Comparison of ENCODE assay signal across 8 mouse cellular contexts in the genomic region with DNA sequence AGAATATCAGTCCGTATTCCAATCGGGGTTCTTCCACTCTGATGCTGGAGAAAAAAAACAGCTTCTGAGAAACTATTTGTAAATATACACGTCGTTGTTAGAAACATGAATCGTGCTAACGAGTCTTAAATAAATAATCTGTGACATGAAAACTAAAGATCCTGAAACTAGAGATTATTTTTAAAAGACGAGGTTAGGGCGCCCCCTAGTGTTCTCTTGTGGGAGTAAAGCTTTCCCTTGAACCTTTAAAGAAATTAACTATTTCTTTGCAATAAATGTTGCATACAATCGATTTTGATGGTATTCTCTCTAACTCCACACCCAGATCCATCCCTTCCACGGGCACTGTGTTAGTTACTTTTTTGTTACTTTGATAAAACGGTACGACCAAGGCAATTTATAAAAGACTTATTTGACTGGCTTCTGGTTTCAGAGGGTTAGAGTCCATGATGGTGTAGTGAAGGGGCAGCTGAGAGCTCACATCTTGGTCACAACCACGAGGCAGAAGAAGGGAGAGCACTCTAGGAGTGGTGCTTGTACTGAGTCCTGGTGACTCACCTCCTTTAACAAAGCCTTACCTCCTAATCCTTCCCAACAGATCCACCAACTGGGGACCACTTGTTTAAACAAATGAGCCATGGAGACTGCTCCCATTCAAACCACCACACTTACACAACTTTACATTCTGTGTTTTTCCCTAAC. TPM values are rescaled to one million over a fixed set of nuclear protein-coding genes. Genes with fewer than 3 reads are reported as not detected.
DNase-seq lines count a peak whose midpoint lies in the region; ATAC-seq and TF ChIP-seq lines count a peak whose summit lies in the region.

No protein-coding gene starts in this region.

- no peak for TF ChIP-seq CTCF in thymus, adult 2 months (IDR thresholded peaks at IDR 0.05; ENCODE audit: borderline replicate concordance, control insufficient read depth, extremely low read depth, insufficient read depth, low read length, poor library complexity)

- TF ChIP-seq POLR2A in thymus, adult 2 months (IDR thresholded peaks at IDR 0.05; ENCODE audit: control insufficient read depth, extremely low read depth, insufficient read depth, low read length, poor library complexity), result no peak

- H3K9me3 ChIP-seq in hindbrain, embryonic 15.5 days, result no peaks in the 10 kb centered on the region

- H3K27ac ChIP-seq in thymus, adult 2 months (ENCODE audit: control insufficient read depth, insufficient read depth, low read length), result no peak overlapping the region
- no peak overlapping the region for H3K27ac ChIP-seq in hindbrain, embryonic 15.5 days (replicated peaks)

- no peaks in the 10 kb centered on the region for H3K27me3 ChIP-seq in thymus, adult 2 months (ENCODE audit: control insufficient read depth, insufficient read depth, low read length)
- no peaks in the 10 kb centered on the region for H3K27me3 ChIP-seq in hindbrain, embryonic 15.5 days

- H3K4me3 ChIP-seq in thymus, adult 2 months (ENCODE audit: control insufficient read depth, insufficient read depth, low read length), result no peak overlapping the region
- no peak overlapping the region for H3K4me3 ChIP-seq in hindbrain, embryonic 15.5 days

- ATAC-seq in hindbrain, embryonic 15.5 days (ENCODE audit: low FRiP score, low read depth), result peak; percentile 43; the same call in 1 of the 2 replicates

- no peaks in the 10 kb centered on the region for H3K36me3 ChIP-seq in thymus, adult 2 months (ENCODE audit: control insufficient read depth, insufficient read depth, low read length)
- H3K36me3 ChIP-seq in hindbrain, embryonic 15.5 days, result no peaks in the 10 kb centered on the region

- no peaks in the 10 kb centered on the region for H3K4me1 ChIP-seq in thymus, adult 2 months (replicated peaks; ENCODE audit: control insufficient read depth, insufficient read depth, low read length)
- H3K4me1 ChIP-seq in hindbrain, embryonic 15.5 days (replicated peaks), result no peaks in the 10 kb centered on the region

- H3K4me2 ChIP-seq in hindbrain, embryonic 15.5 days, result 0 out of 2 replicates have a peak overlapping the region, but pooled peaks have one; percentile 24

- DNase-seq in embryo, embryonic 10.5 days (ENCODE audit: low spot score), result peak; percentile 80
- DNase-seq in embryo, embryonic 10 days (ENCODE audit: low spot score), result no peak
- DNase-seq in thymus, adult 2 months, result peak; percentile 47
- no peak for DNase-seq in thymus, adult 18-20 months
- peak; percentile 38 for DNase-seq in embryo, embryonic 11.5 days (ENCODE audit: low read depth, low spot score)
- DNase-seq in lung, postnatal 25 days (ENCODE audit: low spot score), result peak; percentile 37
- DNase-seq in right cerebral cortex, postnatal 4 days, result peak; percentile 81

- H3K9ac ChIP-seq in hindbrain, embryonic 15.5 days, result no peak overlapping the region

- WGBS in thymus, adult 2 months, result 15% methylated on average over 13 of the region's 13 CpGs
- 15% methylated on average over 13 of the region's 13 CpGs for WGBS in hindbrain, embryonic 15.5 days

RNA-seq across cellular contexts. Expression of gene Scel, which starts 24.4 kb away (rescaled TPM):
- 0.07 and 0.10 TPM in 2 replicates for polyA plus RNA-seq in thymus, adult 2 months (2012; rRNA removed)
- 0.08 and 0.13 TPM in 2 replicates for polyA plus RNA-seq in hindbrain, embryonic 15.5 days (2015; fragmentation: Nextera tagmentation; extraction: Ambion mirVana)

Comparison
In these comparisons a context has a peak if more than half of its experiments do, and no peak if none do; other contexts are left out.
1. DNase-seq: peak in embryo, embryonic 10.5 days (single experiment), thymus, adult 2 months (single experiment), embryo, embryonic 11.5 days (single experiment), lung, postnatal 25 days (single experiment) and right cerebral cortex, postnatal 4 days (single experiment); none in embryo, embryonic 10 days (single experiment) and thymus, adult 18-20 months (0 of 2).